Mouse (Mus musculus): ENCODE results near the gene Pigk.

The Pigk gene

GRCm38 (mm10) chr3:152907087-152907486 lies 193.2 kb downstream of the Pigk start:
- DNase-seq: no peak

GRCm38 (mm10) chr3:152907683-152908082 lies 193.8 kb downstream of the Pigk start:
- no peak for DNase-seq

- DNase-seq: no peak
Observed at GRCm38 (mm10) chr3:152911578-152911977, 197.7 kb downstream of the Pigk start.

GRCm38 (mm10) chr3:152912216-152913101 lies 198.6 kb downstream of the Pigk start:
- no peak for DNase-seq

- no peak for DNase-seq
Observed at GRCm38 (mm10) chr3:152913150-152913549, 199.2 kb downstream of the Pigk start.

GRCm38 (mm10) chr3:152913625-152914024 lies 199.7 kb downstream of the Pigk start:
- no peak for DNase-seq

GRCm38 (mm10) chr3:152914376-152914775 lies 200.5 kb downstream of the Pigk start:
- no peak for DNase-seq

- no peak for DNase-seq
Observed at GRCm38 (mm10) chr3:152917579-152917978, 203.7 kb downstream of the Pigk start.

- DNase-seq: no peak
Observed at GRCm38 (mm10) chr3:152919101-152919500, 205.2 kb downstream of the Pigk start.

- DNase-seq: no peak
Observed at GRCm38 (mm10) chr3:152920365-152920764, 206.5 kb downstream of the Pigk start.

GRCm38 (mm10) chr3:152923530-152923929 lies 209.6 kb downstream of the Pigk start:
- no peak for DNase-seq

- DNase-seq: no peak
Observed at GRCm38 (mm10) chr3:152925364-152925763, 211.5 kb downstream of the Pigk start.

- no peak for DNase-seq
Observed at GRCm38 (mm10) chr3:152926166-152926565, 212.3 kb downstream of the Pigk start.

- DNase-seq: no peak
Observed at GRCm38 (mm10) chr3:152928287-152928975, 214.5 kb downstream of the Pigk start.

GRCm38 (mm10) chr3:152929256-152929787 lies 215.4 kb downstream of the Pigk start:
- no peak for DNase-seq

- no peak for DNase-seq
Observed at GRCm38 (mm10) chr3:152929788-152930281, 215.9 kb downstream of the Pigk start.

GRCm38 (mm10) chr3:152931354-152931753 lies 217.5 kb downstream of the Pigk start:
- no peak for DNase-seq

GRCm38 (mm10) chr3:152932096-152932495 lies 218.2 kb downstream of the Pigk start:
- no peak for DNase-seq

- DNase-seq: no peak
Observed at GRCm38 (mm10) chr3:152932544-152932943, 218.6 kb downstream of the Pigk start.

- no peak for DNase-seq
Observed at GRCm38 (mm10) chr3:152933737-152934136, 219.8 kb downstream of the Pigk start.

GRCm38 (mm10) chr3:152936313-152936712 lies 222.4 kb downstream of the Pigk start:
- DNase-seq: no peak

- no peak for DNase-seq
Observed at GRCm38 (mm10) chr3:152941671-152942070, 227.8 kb downstream of the Pigk start.

- no peak for DNase-seq
Observed at GRCm38 (mm10) chr3:152942985-152943384, 229.1 kb downstream of the Pigk start.

- DNase-seq: no peak
Observed at GRCm38 (mm10) chr3:152944766-152945165, 230.9 kb downstream of the Pigk start.
